Mouse (Mus musculus): ENCODE data around the gene Phtf2. TPM values are rescaled to one million over a fixed set of nuclear protein-coding genes. Genes with fewer than 3 reads are reported as not detected.
"Not testable (repeated sequence)": the region's sequence is repeated elsewhere in the genome, so short reads cannot be mapped to it uniquely, and the experiment has no call there.

Phtf2 gene
- total RNA-seq, 1 experiment from 2014 or later = 36.5 TPM

GRCm38 (mm10) chr5:20715980-20716379, 165.9 kb downstream of the Phtf2 start:
- ATAC-seq (replicated peaks; ENCODE audit: low read depth, poor library complexity, severe bottlenecking) = not testable (repeated sequence)

DNA sequence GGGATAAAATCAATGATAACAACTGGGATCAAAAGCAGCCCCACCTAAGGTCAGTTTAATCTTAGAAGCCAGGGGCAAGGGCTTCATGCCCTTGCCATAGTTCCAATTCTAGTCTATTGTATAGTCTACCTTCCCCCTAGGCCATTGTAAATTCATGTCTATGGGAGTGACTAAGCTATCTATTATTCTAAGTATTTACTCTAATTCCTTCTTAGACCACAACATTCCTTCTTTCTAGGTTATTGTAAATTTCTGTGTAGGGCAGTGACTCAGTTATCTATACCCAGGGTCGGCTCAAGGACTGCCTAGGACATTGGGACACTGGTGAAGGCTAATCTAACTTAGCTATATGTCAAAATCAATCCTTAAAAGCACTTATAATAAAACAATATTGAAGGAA, 167.3 kb downstream of the Phtf2 start:
- not testable (repeated sequence) for ATAC-seq (replicated peaks; ENCODE audit: low read depth, poor library complexity, severe bottlenecking)

GRCm38 (mm10) chr5:20710845-20711244, 171.1 kb downstream of the Phtf2 start:
- not testable (repeated sequence) for ATAC-seq (replicated peaks; ENCODE audit: low read depth, poor library complexity, severe bottlenecking)

Other genes starting within 250 kb of the Phtf2 start
- 14.2 and 15.7 TPM in 2 replicates for gene Tmem60, start 67 bp upstream of the Phtf2 start, total RNA-seq (2017)
- gene Rsbn1l, start 74.3 kb upstream of the Phtf2 start, total RNA-seq (2017) = 35.1 and 54.1 TPM in 2 replicates
- gene Ptpn12, start 173.8 kb upstream of the Phtf2 start, total RNA-seq (2017) = 44.6 and 45.5 TPM in 2 replicates

Data from common myeloid progenitor, adult 5-6 weeks (primary cell).